Mouse (Mus musculus) stomach, embryonic 14.5 days (tissue): ENCODE measurements around the gene Urod. TPM values are rescaled to one million over a fixed set of nuclear protein-coding genes. Genes with fewer than 3 reads are reported as not detected.

ENCODE experiments used
- ATAC-seq: fragments of 200-750 bp; cut with Nextera tagmentation; 2 replicates; pipeline ENCODE4 v1.8.0; 2017; ENCODE audit warnings: low read depth, moderate TSS enrichment; ENCODE audit not compliant: insufficient number of reproducible peaks, insufficient read depth, low FRiP score
- H3K27ac ChIP-seq: fragments of 300-500 bp; sonication (generic); 2 replicates; pipeline ENCODE4 v1.5.1; 2014; ENCODE audit warnings: mild to moderate bottlenecking, low read length, moderate library complexity, mixed read lengths
- H3K27me3 ChIP-seq: fragments of 300-500 bp; sonication (generic); 2 replicates; pipeline ENCODE4 v1.6.1; 2014; ENCODE audit warnings: low read length, control low read depth, mixed read lengths; ENCODE audit not compliant: control insufficient read depth, insufficient read depth
- H3K36me3 ChIP-seq: fragments of 300-500 bp; sonication (generic); 2 replicates; pipeline ENCODE4 v1.6.1; 2014; ENCODE audit warnings: mild to moderate bottlenecking, control low read depth, low read length, moderate library complexity, mixed read lengths; ENCODE audit not compliant: control insufficient read depth, insufficient read depth
- H3K4me1 ChIP-seq: fragments of 300-500 bp; sonication (generic); 2 replicates; pipeline ENCODE4 v1.6.1; 2014; ENCODE audit warnings: low read length, control low read depth, mixed read lengths; ENCODE audit not compliant: control insufficient read depth, insufficient read depth
- H3K4me2 ChIP-seq: fragments of 300-500 bp; sonication (generic); replicated peaks from 2 replicates; pipeline ENCODE4 v1.6.1; 2014; ENCODE audit warnings: low read depth, low read length, control low read depth
- H3K4me3 ChIP-seq: fragments of 300-500 bp; sonication (generic); 2 replicates; pipeline ENCODE4 v1.5.1; 2014; ENCODE audit warnings: low read depth, low read length, control low read depth
- H3K9ac ChIP-seq: fragments of 300-500 bp; sonication (generic); replicated peaks from 2 replicates; pipeline ENCODE4 v1.6.1; 2014; ENCODE audit warnings: low read depth, mild to moderate bottlenecking, control low read depth, low read length, moderate library complexity, mixed read lengths
- H3K9me3 ChIP-seq: fragments of 300-500 bp; sonication (generic); 2 replicates; pipeline ENCODE4 v1.6.1; 2016; ENCODE audit warnings: low read depth, low read length, control low read depth; ENCODE audit not compliant: control insufficient read depth
- WGBS: fragments of 180-500 bp; shearing (Covaris S2); extraction: QIAGEN DNeasy Blood & Tissue Kit; methylation state at CpG from one replicate; pipeline ENCODE4 v1.1.7; 2014; 5-methylcytosine and 5-hydroxymethylcytosine counted together
- polyA plus RNA-seq: library from polyadenylated mRNA; unstranded; fragments of >200 nt; fragmentation: Nextera tagmentation; extraction: Ambion mirVana; gene quantifications from 2 replicates; pipeline ENCODE4 v1.2.1, GENCODE M21; 2014

Gene Urod
- polyA plus RNA-seq, 1 experiment from 2014 or later = 85.2 TPM

- H3K9ac ChIP-seq = no peak overlapping the region; the same call in 1 of the 2 replicates
- peaks cover 9% of the 10 kb centered on the region for H3K36me3 ChIP-seq
- WGBS = 53% methylated on average over 38 of the region's 38 CpGs
- H3K4me1 ChIP-seq = no peaks in the 10 kb centered on the region
- H3K4me2 ChIP-seq = no peak overlapping the region
- no peak overlapping the region for H3K4me3 ChIP-seq
- H3K27ac ChIP-seq = no peak overlapping the region
- peak; percentile 61; the same call in 1 of the 2 replicates for ATAC-seq
- no peaks in the 10 kb centered on the region for H3K27me3 ChIP-seq
- H3K9me3 ChIP-seq = no peaks in the 10 kb centered on the region
These were observed 8.6 kb upstream of the Urod start for GRCm38 (mm10) chr4:117002543-117003521.

- Histone ChIP-seq H3K9ac (no peak overlapping the region), H3K9me3 (no peaks in the 10 kb centered on the region), H3K4me1 (no peaks in the 10 kb centered on the region), H3K27me3 (no peaks in the 10 kb centered on the region), H3K4me2 (no peak overlapping the region), H3K36me3 (peaks cover 9% of the 10 kb centered on the region), H3K4me3 (no peak overlapping the region), H3K27ac (no peak overlapping the region)
- WGBS = 90% methylated on average over 16 of the region's 16 CpGs
- ATAC-seq = no peak
These were observed 7.7 kb upstream of the Urod start for GRCm38 (mm10) chr4:117001957-117002356.

- Histone ChIP-seq H3K9ac (no peak overlapping the region), H3K4me3 (no peak overlapping the region), H3K36me3 (peaks cover 9% of the 10 kb centered on the region), H3K9me3 (no peaks in the 10 kb centered on the region), H3K27ac (no peak overlapping the region), H3K27me3 (no peaks in the 10 kb centered on the region), H3K4me2 (no peak overlapping the region), H3K4me1 (peaks cover 8% of the 10 kb centered on the region)
- WGBS = 90% methylated on average over 17 of the region's 17 CpGs
- no peak for ATAC-seq
These were observed 5.4 kb upstream of the Urod start for GRCm38 (mm10) chr4:116999513-117000154.

GRCm38 (mm10) chr4:116995798-116996135, 1.6 kb upstream of the Urod start:
- no peak overlapping the region for H3K27ac ChIP-seq
- no peaks in the 10 kb centered on the region for H3K9me3 ChIP-seq
- H3K27me3 ChIP-seq = no peaks in the 10 kb centered on the region
- peaks cover 9% of the 10 kb centered on the region for H3K36me3 ChIP-seq
- 0 out of 2 replicates have a peak, but pooled peaks have one; percentile 10 for ATAC-seq
- H3K4me2 ChIP-seq = peak overlapping the region; percentile 99
- under 1% methylated on average over 16 of the region's 16 CpGs for WGBS
- peak overlapping the region; percentile 63 for H3K9ac ChIP-seq
- H3K4me1 ChIP-seq = peaks cover 9% of the 10 kb centered on the region
- peak overlapping the region; percentile 97 for H3K4me3 ChIP-seq

GRCm38 (mm10) chr4:116995131-116995797, 1.1 kb upstream of the Urod start, which contains the start of gene Hectd3:
Gene Hectd3, plus strand, starts transcription at chr4:116995317.
- H3K4me3 ChIP-seq = peak within 1 kb of the TSS; percentile 97
- peak within 1 kb of the TSS; percentile 18; the same call in 1 of the 2 replicates for H3K27ac ChIP-seq
- peak; percentile 64 for ATAC-seq
- no peaks in the 10 kb centered on the region for H3K27me3 ChIP-seq
- H3K9me3 ChIP-seq = no peaks in the 10 kb centered on the region
- peak within 1 kb of the TSS; percentile 63 for H3K9ac ChIP-seq
- H3K36me3 ChIP-seq = peaks cover 9% of the 10 kb centered on the region
- WGBS = under 1% methylated on average over 58 of the region's 58 CpGs
- H3K4me1 ChIP-seq = peaks cover 9% of the 10 kb centered on the region
- H3K4me2 ChIP-seq = peak within 1 kb of the TSS; percentile 99

GRCm38 (mm10) chr4:116991366-116991765, 2.8 kb downstream of the Urod start:
- Histone ChIP-seq H3K27ac (no peak overlapping the region), H3K9ac (no peak overlapping the region), H3K4me2 (no peak overlapping the region), H3K4me1 (peaks cover 9% of the 10 kb centered on the region), H3K27me3 (no peaks in the 10 kb centered on the region), H3K36me3 (no peaks in the 10 kb centered on the region), H3K4me3 (no peak overlapping the region), H3K9me3 (no peaks in the 10 kb centered on the region)
- no peak for ATAC-seq
- WGBS = 12% methylated on average over 7 of the region's 7 CpGs

GRCm38 (mm10) chr4:116989731-116990130, 4.5 kb downstream of the Urod start:
- no peaks in the 10 kb centered on the region for H3K27me3 ChIP-seq
- no peak for ATAC-seq
- H3K36me3 ChIP-seq = no peaks in the 10 kb centered on the region
- 63% methylated on average over 6 of the region's 6 CpGs for WGBS
- H3K4me1 ChIP-seq = peaks cover 3% of the 10 kb centered on the region
- no peak overlapping the region for H3K4me2 ChIP-seq
- no peaks in the 10 kb centered on the region for H3K9me3 ChIP-seq
- no peak overlapping the region for H3K9ac ChIP-seq
- H3K27ac ChIP-seq = no peak overlapping the region
- no peak overlapping the region for H3K4me3 ChIP-seq

GRCm38 (mm10) chr4:116987122-116987456, 7.1 kb downstream of the Urod start:
- H3K4me3 ChIP-seq = no peak overlapping the region
- ATAC-seq = no peak

More at GRCm38 (mm10) chr4:116987122-116987456, 7.1 kb downstream of the Urod start:
- Histone ChIP-seq H3K9me3 (no peaks in the 10 kb centered on the region), H3K27me3 (no peaks in the 10 kb centered on the region), H3K9ac (no peak overlapping the region), H3K4me2 (no peak overlapping the region), H3K36me3 (no peaks in the 10 kb centered on the region), H3K27ac (no peak overlapping the region), H3K4me1 (no peaks in the 10 kb centered on the region)
- 67% methylated on average over 5 of the region's 5 CpGs for WGBS
